Mouse (Mus musculus) B cell, adult 2 months (primary cell): ENCODE measurements at regions not wholly inside any gene's neighbourhood (a gene's known extent, or its start where the extent isn't known, plus 50 kb on each side); places are given as distances from the start of the nearest gene placed in this dataset.
A peak's percentile ranks its signal among the peaks of the same experiment; 100 is the strongest.

Experiments used
- DNase-seq, 2 experiments: peaks; one replicate each; pipeline ENCODE4 v3.0.0; 2022

DNA sequence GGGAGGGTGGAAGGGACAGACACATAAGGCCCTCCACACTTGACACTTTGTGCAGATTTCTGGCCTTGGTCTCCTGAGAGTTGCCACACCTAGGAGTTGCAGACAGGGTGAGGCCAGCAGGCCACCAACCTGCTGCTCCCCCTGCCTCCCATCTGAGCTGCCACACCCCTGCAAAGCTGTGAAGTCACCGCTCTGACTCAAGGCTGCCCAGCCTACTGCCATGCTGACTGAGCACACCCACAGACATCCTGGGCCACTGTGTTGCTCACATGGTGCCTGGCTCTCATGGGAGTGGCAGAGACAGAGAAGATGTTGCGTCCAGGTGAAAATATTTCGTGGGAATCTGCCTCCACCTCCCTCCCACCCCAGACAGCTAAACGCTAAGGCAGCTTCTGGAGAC, 150.3 kb downstream of the Tfap2c start:
- DNase-seq, result no peak

DNA sequence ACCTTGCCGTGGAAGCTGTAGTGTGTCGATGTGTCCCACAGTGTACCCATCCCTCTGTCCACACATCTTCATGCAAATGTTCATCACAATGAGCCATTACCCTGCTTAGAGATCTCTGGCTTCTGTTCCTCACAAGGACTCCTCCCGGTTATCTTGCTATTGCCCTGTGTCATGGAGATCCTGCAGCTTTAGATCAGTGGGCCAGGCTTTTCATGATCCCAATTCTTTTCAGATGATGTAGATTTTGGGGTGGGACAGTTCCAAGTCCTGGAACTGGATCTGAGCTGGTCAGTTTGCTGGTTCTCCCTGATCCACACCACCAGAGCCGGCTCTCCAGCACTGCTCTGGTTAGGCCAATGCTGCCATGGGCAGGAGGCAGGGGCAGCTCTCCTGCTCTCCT, 161.2 kb downstream of the Tfap2c start:
- DNase-seq, result no peak

DNA sequence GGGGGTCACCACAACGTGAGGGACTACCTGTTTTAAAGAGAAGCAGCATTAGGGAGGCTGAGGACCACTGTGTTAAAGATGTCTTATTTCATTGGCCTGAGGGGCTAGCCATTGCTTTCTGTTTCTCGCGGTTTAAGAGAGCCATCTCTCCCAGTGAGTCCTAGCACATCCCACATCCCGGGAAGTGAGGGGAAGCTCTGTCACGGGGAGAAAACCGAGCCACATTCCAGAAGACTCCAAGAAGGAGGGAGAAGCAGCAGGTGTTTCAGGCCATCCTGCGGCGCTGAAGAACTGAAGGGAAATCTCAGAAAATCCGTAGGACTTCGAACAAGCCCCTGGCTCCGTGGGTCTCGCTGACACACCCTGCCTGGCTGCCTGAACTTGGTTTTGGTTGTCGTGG, 177.3 kb downstream of the Tfap2c start:
- DNase-seq, result no peak

DNA sequence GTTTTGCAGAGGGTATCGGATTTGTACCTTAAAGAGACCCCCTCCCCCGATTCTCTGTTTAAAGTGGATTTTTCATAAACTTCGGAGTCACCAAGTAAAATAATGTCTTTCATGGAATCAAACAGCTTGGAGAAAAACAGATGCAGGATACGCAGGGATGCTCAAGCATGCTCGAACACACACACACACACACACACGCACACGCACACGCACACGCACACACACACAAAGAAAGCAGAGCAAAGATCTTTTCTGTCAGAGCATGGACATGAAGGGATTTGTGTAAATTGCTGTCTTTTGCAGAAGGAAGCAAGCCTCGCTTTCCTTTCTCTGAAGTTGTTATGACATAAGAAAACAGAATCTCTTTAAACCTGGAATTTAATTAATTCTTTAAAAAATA, 178.2 kb downstream of the Tfap2c start:
- no peak for DNase-seq

DNA sequence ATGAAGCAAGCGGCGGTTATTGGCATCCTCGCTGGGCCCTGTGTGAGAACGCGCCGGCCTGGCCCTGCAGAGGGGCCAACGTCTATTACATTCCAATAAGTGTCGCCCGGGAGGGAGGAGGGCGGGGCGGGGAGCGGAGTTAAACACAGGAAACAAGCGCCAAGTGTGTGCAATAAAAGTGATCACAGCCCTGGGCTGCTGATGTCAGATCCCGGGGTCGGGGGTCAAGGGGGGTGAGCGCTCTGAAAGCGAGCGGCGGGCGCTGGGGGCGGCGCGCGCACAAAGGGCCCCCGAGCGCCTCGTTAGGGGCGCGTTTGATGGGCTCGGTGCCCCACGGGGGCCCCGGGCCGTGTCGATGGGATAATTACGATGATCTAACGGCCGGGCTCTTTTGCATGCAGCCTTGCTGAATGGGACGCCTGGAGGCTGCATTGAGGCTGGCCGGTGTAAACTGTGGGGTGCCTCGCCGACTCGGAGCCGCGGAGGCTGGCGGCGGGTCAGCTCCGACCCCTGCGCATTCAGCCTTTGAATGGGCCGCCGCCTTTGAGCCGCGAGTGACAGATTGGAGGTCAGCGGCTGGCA, 178.9 kb downstream of the Tfap2c start:
- no peak for DNase-seq

DNA sequence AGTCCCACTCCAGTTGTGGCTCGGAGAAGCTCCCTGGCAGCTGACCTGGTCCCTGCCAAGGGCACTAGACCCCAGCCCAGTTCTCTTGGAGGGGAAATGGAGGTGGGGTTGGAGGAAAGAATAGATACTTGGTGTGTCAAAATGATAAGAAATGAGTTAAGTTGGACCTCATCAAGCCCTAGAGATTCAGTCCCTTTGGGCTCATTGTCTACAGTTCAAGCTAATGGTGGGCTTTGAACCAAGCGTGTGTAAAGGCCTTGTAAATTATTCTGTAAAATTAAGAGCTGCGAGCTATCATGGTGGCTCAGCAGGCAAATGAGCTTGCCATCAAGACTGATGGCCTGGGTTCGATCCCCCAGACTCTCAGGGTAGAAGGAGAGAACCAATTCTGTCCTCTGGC, 179.8 kb downstream of the Tfap2c start:
- DNase-seq, result no peak

DNA sequence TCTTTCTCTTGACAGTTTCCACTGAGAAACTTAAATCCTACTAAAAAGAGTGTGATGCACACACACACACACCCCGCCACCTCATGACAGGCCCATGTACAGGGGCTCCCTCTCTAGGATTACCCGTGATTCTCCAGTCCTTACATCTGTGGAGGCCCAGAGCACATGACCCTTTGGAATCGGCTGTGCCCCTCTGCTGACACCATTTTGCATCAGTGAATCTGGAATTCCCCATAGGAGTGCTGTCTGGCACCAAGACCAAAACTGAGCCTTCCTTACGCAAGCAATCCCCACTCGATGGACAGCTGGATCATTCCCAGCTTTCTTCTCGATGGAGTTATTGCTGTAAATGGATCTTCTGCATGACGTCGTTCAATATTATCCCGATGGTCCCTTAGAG, 180.3 kb downstream of the Tfap2c start:
- DNase-seq, result no peak

DNA sequence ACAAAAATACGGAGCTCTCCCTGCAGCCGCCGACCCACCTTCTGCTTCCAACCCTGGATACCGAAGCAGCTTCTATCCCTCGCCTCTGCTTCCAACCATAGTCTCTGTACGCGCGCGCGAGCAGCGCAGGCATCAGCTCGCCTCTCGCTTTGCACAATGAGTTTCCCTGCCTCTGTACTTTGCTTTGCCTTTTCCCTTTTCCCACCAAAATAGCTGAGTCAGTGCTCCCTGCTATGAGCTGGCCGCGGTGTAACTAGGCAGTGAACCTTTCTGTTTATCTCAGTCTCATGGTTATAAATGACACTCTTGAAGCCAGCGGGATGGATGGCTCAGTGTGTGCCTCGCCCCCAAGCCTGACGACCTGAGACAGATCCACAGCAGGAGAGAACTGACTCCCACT, 182.0 kb downstream of the Tfap2c start:
- DNase-seq, result no peak

DNA sequence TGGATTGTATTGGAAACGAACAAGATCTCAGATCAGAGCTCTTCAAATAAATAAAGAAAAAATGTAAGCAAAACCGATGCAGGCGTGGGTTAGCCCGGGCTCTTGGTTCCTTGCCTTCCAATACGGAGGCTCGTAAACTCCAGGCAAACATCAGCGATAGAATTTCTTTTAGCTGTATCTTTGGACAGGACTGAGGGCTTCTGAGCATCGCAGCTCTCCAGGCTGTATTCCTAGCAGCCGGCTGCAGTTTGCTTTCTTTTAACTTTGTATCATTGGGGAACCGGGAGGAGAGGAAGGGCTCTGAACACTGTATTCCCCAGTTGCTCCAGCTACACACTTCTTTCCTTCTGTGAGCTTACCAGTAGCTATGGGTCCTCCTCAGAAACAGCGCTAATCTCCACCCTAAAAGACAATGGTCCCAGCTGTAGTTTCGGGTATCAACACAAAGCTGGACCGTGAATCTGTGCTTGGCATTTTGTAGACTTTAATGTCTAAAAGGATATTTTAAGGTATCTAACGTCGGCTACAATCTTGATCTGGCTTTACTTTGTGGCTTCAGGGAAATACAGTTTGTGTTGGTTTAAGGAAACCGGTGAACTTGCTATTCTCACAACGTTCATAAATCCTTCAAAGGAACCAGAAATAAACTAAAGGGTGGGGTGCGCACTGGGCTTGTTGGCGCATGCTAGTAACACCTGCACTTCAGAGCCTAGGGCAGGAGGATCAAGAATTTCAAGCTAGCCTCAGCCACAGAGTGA, 183.2 kb downstream of the Tfap2c start:
- DNase-seq, result no peak

DNA sequence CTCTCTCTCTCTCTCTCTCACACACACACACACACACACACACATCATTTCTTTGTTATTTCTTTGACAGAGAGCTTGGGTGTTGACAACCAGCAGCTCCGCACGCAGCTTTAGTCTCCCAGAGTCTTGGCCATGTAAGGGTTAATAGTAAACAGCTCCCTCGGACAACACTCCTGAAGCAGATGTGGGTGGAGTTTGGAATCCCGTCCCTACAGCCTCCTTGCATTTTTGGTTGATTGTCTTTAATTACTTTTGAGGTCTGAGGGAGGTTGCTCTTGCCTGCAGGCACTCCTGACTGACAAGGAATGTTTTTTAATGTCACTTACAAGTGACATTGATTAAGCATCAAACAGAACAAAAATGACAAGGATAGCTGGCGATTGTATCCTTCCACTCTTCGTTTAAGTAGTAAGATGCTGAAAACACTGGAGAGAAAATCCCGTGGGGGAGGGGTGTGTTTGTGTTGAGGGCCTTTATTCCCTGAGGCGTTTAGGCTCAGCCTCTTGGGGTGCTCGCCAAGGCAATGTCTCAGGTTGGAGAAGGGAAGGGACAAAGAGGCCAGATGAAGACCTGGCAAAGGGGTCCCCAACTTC, 184.1 kb downstream of the Tfap2c start:
- no peak for DNase-seq

DNA sequence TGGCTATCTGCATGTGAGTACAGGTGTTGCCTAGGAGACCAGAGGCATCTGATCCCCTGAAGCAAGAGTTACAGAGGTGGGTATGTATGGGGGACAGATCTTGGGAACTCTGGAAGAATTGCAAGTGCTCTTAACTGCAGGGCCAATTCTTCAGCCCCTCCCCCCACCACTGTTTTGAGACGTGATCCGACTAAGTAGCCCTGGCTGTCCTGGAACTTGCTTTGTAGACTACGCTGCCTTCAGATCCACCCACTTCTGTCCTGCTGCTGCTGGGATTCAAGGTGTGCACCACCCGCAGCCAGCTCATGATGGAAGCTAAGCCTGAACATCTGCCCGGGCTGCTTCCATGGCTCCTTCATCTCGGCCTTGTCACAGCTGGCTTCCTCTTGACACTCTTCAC, 186.2 kb downstream of the Tfap2c start:
- no peak for DNase-seq

DNA sequence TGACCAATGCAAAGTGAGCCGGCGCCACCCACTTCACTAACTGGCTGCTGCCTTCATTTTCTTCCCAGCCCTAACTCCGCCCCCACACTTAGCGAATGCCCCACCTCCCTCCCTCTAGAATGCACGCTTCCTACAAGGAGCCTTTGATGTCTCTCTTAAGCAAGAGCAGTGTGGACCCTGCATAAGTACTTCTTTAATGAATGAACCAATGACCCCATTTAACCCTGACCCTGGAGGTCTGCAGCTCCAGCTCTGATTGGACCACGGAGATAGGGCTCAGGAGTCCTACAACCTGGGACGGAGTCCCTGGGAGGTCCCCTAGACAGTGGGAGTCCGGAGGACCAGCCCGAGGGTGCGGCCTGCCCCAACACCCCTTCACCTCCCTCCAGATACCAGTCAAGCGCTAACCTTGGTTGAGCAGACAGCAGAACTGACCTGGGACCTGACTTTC, 189.7 kb downstream of the Tfap2c start:
- no peak for DNase-seq

DNA sequence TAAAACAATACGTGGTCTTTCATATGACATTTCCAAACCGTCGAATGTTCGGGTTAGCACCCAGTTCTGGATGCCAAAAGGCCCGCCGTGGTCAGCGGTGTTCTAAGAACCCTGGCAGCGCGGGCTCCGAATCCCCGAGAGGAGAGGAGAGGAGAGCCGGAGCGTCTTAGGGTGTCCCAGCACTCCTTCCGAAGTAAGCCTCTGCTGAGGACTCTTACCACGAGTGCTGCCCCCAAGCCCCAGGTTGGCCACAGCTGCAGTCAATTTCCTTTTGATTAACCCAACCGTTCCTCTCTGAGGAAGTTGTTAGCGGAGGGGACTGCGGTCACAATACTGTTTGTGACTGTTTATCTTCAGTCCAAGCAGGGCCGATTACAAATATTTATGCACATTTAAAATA, 190.1 kb downstream of the Tfap2c start:
- DNase-seq, result no peak

DNA sequence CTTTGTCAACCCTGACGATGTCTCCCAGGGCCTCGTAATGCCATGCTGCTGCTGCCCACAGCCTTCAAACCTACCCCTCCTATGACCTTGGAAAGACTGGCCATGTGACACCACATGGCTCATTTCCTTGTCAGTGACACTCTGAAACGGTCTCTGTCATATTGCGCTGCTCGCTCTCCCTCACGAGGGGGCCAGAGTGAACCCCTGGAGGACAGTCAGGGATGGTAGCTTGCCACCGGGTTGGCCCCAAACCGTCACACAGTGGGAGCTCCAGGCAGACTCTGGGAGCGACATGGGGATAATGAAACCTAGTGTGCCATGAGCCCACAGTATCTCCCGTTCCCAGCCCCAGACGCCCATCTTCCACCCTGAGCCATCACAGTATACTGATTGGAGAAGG, 188.8 kb downstream of the Bmp7 start:
- no peak for DNase-seq

DNA sequence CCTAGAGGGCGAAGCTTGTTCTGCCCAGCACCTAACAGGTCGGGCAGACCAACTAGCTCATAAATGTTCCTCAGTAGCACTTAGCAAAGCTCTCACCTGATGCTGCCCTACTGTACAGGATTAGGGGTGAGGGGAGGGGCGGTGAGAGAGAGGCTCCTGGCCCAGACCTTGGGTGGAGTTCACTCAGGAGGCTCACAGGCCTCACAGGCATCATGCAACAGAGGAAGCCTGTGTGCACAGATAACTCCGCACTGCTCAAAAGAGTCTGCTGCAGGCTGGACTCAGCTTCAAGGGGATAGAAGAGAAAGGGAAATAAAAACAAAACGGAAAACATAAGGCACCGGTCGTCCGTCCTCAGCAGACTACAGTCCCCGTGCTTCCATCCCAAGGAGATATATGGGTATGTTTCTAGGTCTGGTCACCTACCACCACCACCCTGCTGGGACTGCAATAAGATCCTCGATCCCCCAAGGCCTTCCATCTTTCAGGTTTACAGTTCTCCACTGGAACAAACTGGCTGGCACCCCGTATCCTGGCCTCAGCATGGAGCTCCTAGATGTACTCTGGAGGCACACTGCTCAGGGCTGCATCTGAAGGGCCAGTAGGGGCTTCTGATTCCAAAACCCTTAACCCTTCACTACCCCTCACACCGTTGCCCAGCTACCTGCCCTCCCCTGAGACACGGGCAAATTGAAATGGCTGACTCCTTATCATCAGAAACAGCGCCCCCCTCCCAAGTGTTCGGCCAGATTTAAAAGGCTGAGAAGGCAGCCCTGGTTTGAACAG, 184.2 kb downstream of the Bmp7 start:
- DNase-seq, result no peak

DNA sequence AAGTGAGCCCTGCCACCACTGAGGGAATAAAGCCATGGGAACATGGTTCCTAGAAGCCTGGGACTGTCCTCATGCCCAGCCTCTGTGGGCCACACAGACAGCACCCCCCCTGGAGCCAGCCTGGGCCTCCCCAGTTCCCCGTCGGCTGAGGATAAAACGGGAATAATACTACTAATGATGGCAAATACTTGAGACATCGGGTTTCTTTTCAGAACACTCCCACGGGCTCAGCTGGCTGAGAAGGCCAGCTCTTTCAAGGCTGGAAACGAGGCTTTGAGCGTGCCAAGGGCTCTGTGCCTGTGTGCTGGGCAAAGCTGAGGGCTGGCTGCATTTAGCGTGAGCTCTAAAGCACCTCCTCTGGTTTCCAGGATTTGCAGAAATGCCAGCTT, 183.7 kb downstream of the Bmp7 start:
- no peak for DNase-seq

DNA sequence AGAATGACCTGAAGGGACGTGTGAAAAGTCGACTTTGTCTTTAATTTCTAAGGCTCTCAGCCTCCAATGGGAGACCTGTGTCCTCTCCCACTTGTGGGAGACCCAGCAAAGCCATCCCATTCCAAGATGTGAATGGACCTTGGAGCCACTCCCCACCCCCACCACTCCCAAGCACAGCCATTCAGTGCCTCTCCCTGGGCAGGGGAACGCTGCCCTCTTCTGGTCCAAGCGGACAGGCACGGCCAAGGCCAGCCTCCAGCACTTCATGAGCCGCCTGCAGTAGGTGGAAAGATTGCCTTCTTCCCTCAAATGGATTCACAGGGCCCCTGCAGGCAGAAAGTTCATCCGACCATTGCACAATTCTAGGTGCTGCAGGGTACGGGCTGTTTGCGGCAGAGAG, 181.6 kb downstream of the Bmp7 start:
- no peak for DNase-seq

DNA sequence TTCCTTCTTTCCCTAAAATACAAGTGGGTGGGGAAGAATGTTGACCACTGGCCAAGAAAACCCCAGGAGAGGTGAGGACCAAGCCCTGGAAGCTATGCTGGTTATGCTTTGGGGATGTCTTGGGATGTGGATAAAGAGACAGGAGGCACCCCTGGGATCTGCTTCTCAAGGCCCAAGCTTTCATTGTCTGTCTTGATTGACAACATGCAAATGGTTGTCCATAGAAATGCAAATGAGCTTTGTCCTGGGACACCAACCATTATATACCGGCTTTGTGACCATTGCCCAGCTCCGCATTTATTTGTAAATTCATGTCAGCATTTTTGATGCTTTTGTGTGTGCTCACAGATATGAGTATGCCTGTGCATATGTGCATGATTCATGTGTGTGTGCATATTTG, 174.9 kb downstream of the Bmp7 start:
- DNase-seq, result no peak

DNA sequence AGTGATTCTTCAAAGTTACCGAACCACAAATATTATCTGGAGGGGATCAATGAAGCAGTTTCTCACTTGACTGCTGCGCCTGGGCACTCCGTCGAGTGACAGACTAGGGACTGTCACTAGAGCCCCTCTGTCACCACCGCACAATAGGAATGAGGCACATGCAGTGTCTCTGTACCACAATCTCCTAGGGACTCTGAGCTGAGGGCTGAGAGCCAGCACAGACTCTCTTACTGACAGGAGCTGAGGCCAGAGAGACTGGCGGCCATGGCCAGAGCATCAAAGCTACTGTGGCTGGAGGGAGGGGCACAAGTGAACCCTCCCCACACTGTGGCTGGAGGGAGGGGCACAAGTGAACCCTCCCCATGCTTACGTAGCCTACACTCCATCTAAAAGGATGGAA, 173.7 kb downstream of the Bmp7 start:
- DNase-seq, result no peak

DNA sequence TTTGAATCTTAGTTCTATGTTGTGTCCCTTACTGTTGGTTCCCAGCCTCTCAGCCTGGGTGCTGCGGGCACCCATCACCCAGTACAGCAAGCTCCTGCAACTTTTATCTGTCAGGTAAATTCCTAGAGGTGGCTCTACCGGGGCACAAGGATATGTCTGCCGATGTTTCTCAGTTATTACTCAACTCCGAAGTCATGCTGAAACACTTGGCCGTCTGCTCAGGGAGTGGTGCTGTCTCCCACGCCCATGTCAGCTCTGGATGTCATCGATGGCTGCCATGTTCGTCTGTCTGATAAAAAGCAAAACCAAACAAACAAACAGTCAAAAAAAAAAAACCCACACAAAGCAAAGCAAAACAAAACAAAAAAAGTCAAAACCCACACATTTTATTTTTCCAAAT, 171.4 kb downstream of the Bmp7 start:
- DNase-seq, result no peak

DNA sequence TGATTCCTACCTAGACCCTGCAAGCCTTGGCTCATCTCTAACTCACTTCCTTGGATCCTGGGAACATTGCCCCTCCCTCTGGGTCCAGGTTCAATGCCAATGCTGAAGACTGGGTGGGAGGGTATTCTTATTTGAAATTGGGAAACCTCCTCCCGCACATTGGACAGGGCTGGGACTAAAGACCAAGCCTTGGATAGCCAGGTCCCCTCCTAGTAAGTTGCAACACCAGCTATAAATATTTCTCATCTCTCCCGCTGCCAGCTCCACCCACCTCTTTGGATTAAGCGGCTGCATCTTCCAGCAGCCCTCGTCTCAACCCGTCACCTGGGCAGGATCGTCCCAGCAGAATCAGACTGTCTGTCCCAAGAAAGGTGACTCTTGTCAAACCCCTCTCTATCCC, 170.1 kb downstream of the Bmp7 start:
- no peak for DNase-seq

DNA sequence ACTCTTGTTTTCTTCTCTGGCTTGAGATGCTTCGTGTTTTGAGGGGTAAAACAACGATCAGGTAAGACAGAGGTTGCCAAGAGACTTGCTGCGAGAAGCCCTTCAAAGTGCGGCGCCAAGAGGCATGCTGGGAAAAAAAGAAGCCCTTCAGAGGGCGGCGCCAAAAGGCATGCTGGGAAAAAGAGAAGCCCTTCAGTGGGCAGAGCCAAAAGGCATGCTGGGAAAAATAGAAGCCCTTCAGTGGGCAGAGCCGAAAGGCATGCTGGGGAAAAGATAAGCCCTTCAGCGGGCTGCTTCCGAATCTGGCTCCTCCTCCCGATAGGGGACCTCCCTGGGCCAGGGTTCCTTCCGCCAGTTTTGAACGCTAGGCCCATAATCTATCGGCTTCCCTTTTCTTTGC, 169.5 kb downstream of the Bmp7 start:
- DNase-seq, result no peak

DNA sequence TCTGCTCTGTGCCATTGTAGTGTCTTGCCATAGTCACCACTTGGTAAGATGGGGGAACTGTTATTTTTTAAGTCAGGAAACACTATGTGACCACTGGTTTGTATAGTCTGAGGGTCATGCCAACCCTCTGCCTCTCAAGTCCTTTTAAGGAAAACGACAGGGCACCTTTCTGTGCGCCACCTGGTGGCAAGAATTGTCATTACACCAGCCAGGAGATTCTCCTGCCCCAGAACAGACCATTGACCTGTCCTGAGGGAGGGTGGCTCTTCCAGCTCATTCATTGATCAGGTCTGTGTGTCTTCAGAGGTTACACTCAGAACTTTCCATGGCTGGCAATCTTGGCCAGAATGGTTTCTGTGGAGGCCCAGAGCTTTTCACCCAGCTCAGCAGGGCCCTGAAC, 166.9 kb downstream of the Bmp7 start:
- peak; percentile 61 to 62 for DNase-seq

DNA sequence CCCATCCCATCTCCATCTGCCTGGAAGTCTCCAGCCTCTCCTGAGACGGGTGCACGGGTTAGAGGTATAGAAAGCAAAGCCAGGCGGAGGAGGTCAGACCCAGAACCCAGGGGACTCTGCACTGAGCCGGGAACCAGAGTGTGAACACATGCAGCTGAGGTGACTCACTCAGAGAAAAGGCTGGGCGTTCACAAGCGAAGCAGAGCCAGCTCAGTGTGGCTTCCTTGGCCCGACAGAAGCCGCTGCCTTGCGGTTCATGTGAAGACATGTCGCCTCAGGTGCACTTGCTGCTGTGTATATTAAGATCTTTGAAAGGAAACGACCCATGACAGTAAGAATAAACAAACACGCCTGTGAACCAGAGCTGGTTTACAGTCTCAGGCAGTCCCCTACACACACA, 163.6 kb downstream of the Bmp7 start:
- no peak for DNase-seq
